Mouse (Mus musculus): Measurements from ENCODE around the gene Trmt44. TPM values are rescaled to one million over a fixed set of nuclear protein-coding genes. Genes with fewer than 3 reads are reported as not detected.

Trmt44 gene
- total RNA-seq (2014; rRNA removed): 2.1 and 3.2 TPM in 2 replicates
- polyA plus RNA-seq (2012; rRNA removed): 2.2 and 2.6 TPM in 2 replicates

GRCm38 (mm10) chr5:35574653-35575599 is at the start of gene Trmt44:
Gene Trmt44 (minus strand): TSS chr5:35575070.
- peak; percentile 70; the same call in 1 of the 2 replicates for TF ChIP-seq POLR2A (IDR thresholded peaks at IDR 0.05; ENCODE audit: extremely low read depth, insufficient read depth, low read length)
- TF ChIP-seq CTCF (IDR thresholded peaks at IDR 0.05; ENCODE audit: low read depth, low read length): no peak
- peak within 1 kb of the TSS; percentile 81 for H3K4me3 ChIP-seq (ENCODE audit: insufficient read depth, low read depth, low read length)
- 3% methylated on average over 56 of the region's 56 CpGs for WGBS
- peak within 1 kb of the TSS; percentile 79 for H3K9ac ChIP-seq (ENCODE audit: low read depth, low read length)
- H3K27ac ChIP-seq (replicated peaks; ENCODE audit: insufficient read depth, low read depth, low read length): peak within 1 kb of the TSS; percentile 72
- peaks cover 6% of the 10 kb centered on the region; the same call in 1 of the 2 replicates for H3K79me2 ChIP-seq (ENCODE audit: control insufficient read depth, insufficient read depth, low read length)
- H3K36me3 ChIP-seq (ENCODE audit: control insufficient read depth, insufficient read depth, low read length): peaks cover 16% of the 10 kb centered on the region
- H3K27me3 ChIP-seq (ENCODE audit: control insufficient read depth, insufficient read depth, low read length): no peaks in the 10 kb centered on the region
- H3K4me1 ChIP-seq (ENCODE audit: control insufficient read depth, insufficient read depth, low read length): peaks cover 5% of the 10 kb centered on the region
- DNase-seq (ENCODE audit: extremely low read depth, low read depth, low spot score): peak; percentile 84

DNA sequence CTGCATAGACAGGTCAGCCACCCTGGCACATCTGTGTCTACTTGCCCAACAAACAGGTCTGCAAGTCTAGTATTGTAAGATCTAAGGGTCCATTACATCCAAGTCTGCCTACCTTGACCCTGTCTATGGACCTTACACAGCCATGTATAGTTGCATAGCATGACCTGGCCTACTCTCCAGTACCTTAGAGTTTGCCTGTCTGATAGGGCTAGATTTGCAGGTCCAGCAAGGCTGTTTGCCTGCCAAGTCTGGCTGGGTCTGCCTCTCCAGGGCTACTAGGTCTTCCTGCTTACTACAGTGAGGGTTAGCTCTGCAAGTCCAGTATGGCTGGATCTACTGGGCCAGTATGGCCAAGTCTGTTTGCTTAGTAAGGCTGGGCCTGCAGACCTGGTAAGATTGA is 49.0 kb upstream of the Trmt44 start:
- DNase-seq (ENCODE audit: extremely low read depth, low read depth, low spot score): no peak
- Histone ChIP-seq H3K79me2 (ENCODE audit: control insufficient read depth, insufficient read depth, low read length) (no peaks in the 10 kb centered on the region), H3K4me1 (ENCODE audit: control insufficient read depth, insufficient read depth, low read length) (no peaks in the 10 kb centered on the region), H3K9ac (ENCODE audit: low read depth, low read length) (no peak overlapping the region), H3K27me3 (ENCODE audit: control insufficient read depth, insufficient read depth, low read length) (no peaks in the 10 kb centered on the region), H3K36me3 (ENCODE audit: control insufficient read depth, insufficient read depth, low read length) (no peaks in the 10 kb centered on the region), H3K4me3 (ENCODE audit: insufficient read depth, low read depth, low read length) (no peak overlapping the region), H3K27ac (replicated peaks; ENCODE audit: insufficient read depth, low read depth, low read length) (no peak overlapping the region)
- TF ChIP-seq POLR2A (IDR thresholded peaks at IDR 0.05; ENCODE audit: extremely low read depth, insufficient read depth, low read length): no peak
- TF ChIP-seq CTCF (IDR thresholded peaks at IDR 0.05; ENCODE audit: low read depth, low read length): no peak

GRCm38 (mm10) chr5:35621114-35621513 is 46.2 kb upstream of the Trmt44 start:
- Histone ChIP-seq H3K27ac (replicated peaks; ENCODE audit: insufficient read depth, low read depth, low read length) (no peak overlapping the region), H3K4me1 (ENCODE audit: control insufficient read depth, insufficient read depth, low read length) (no peaks in the 10 kb centered on the region), H3K36me3 (ENCODE audit: control insufficient read depth, insufficient read depth, low read length) (no peaks in the 10 kb centered on the region), H3K79me2 (ENCODE audit: control insufficient read depth, insufficient read depth, low read length) (no peaks in the 10 kb centered on the region), H3K4me3 (ENCODE audit: insufficient read depth, low read depth, low read length) (no peak overlapping the region), H3K27me3 (ENCODE audit: control insufficient read depth, insufficient read depth, low read length) (no peaks in the 10 kb centered on the region), H3K9ac (ENCODE audit: low read depth, low read length) (no peak overlapping the region)
- no peak for DNase-seq (ENCODE audit: extremely low read depth, low read depth, low spot score)
- 49% methylated on average over 4 of the region's 4 CpGs for WGBS
- no peak for TF ChIP-seq POLR2A (IDR thresholded peaks at IDR 0.05; ENCODE audit: extremely low read depth, insufficient read depth, low read length)
- no peak for TF ChIP-seq CTCF (IDR thresholded peaks at IDR 0.05; ENCODE audit: low read depth, low read length)

- no peak overlapping the region for H3K27ac ChIP-seq (replicated peaks; ENCODE audit: insufficient read depth, low read depth, low read length)
- no peaks in the 10 kb centered on the region for H3K79me2 ChIP-seq (ENCODE audit: control insufficient read depth, insufficient read depth, low read length)
- no peak overlapping the region for H3K4me3 ChIP-seq (ENCODE audit: insufficient read depth, low read depth, low read length)
- H3K27me3 ChIP-seq (ENCODE audit: control insufficient read depth, insufficient read depth, low read length): no peaks in the 10 kb centered on the region
- TF ChIP-seq POLR2A (IDR thresholded peaks at IDR 0.05; ENCODE audit: extremely low read depth, insufficient read depth, low read length) (no peak), CTCF (IDR thresholded peaks at IDR 0.05; ENCODE audit: low read depth, low read length) (no peak)
- no peak overlapping the region for H3K9ac ChIP-seq (ENCODE audit: low read depth, low read length)
- H3K4me1 ChIP-seq (ENCODE audit: control insufficient read depth, insufficient read depth, low read length): no peaks in the 10 kb centered on the region
- no peaks in the 10 kb centered on the region; the same call in 1 of the 2 replicates for H3K36me3 ChIP-seq (ENCODE audit: control insufficient read depth, insufficient read depth, low read length)
- WGBS: 72% methylated on average over 5 of the region's 5 CpGs
- no peak for DNase-seq (ENCODE audit: extremely low read depth, low read depth, low spot score)
Observed at GRCm38 (mm10) chr5:35616943-35617342, 42.1 kb upstream of the Trmt44 start.

GRCm38 (mm10) chr5:35612722-35613121 is 37.9 kb upstream of the Trmt44 start:
- no peak overlapping the region for H3K27ac ChIP-seq (replicated peaks; ENCODE audit: insufficient read depth, low read depth, low read length)
- H3K9ac ChIP-seq (ENCODE audit: low read depth, low read length): no peak overlapping the region
- 96% methylated on average over 8 of the region's 8 CpGs for WGBS
- no peak overlapping the region for H3K4me3 ChIP-seq (ENCODE audit: insufficient read depth, low read depth, low read length)
- TF ChIP-seq POLR2A (IDR thresholded peaks at IDR 0.05; ENCODE audit: extremely low read depth, insufficient read depth, low read length) (no peak), CTCF (IDR thresholded peaks at IDR 0.05; ENCODE audit: low read depth, low read length) (no peak)
- DNase-seq (ENCODE audit: extremely low read depth, low read depth, low spot score): no peak
- H3K79me2 ChIP-seq (ENCODE audit: control insufficient read depth, insufficient read depth, low read length): no peaks in the 10 kb centered on the region
- no peaks in the 10 kb centered on the region for H3K27me3 ChIP-seq (ENCODE audit: control insufficient read depth, insufficient read depth, low read length)
- no peaks in the 10 kb centered on the region; the same call in 1 of the 2 replicates for H3K36me3 ChIP-seq (ENCODE audit: control insufficient read depth, insufficient read depth, low read length)
- H3K4me1 ChIP-seq (ENCODE audit: control insufficient read depth, insufficient read depth, low read length): no peaks in the 10 kb centered on the region

DNA sequence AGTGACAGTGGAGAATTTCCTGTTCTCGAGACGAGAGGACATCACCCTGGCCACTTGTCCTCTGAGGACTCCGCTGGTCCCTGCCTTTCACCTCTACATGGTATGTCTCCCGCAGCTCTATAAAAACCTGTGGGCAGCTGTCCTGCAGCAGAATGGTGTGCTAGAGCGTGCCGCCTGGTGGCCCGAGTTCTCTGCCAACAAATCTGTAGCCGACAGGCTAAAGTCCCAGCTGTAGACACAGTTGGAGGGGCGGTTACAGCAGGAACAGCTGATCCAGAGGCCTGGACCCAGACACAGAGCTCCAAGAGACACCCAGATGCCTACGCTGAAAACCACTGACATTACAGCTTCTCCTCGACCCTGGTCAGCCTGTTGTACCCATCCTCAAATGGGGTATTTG is 37.0 kb upstream of the Trmt44 start:
- Histone ChIP-seq H3K4me1 (ENCODE audit: control insufficient read depth, insufficient read depth, low read length) (no peaks in the 10 kb centered on the region), H3K27ac (replicated peaks; ENCODE audit: insufficient read depth, low read depth, low read length) (no peak overlapping the region), H3K79me2 (ENCODE audit: control insufficient read depth, insufficient read depth, low read length) (no peaks in the 10 kb centered on the region), H3K27me3 (ENCODE audit: control insufficient read depth, insufficient read depth, low read length) (no peaks in the 10 kb centered on the region), H3K36me3 (ENCODE audit: control insufficient read depth, insufficient read depth, low read length) (no peaks in the 10 kb centered on the region; the same call in 1 of the 2 replicates), H3K4me3 (ENCODE audit: insufficient read depth, low read depth, low read length) (no peak overlapping the region), H3K9ac (ENCODE audit: low read depth, low read length) (no peak overlapping the region)
- TF ChIP-seq POLR2A (IDR thresholded peaks at IDR 0.05; ENCODE audit: extremely low read depth, insufficient read depth, low read length) (no peak), CTCF (IDR thresholded peaks at IDR 0.05; ENCODE audit: low read depth, low read length) (no peak)
- WGBS: 92% methylated on average over 11 of the region's 11 CpGs
- no peak for DNase-seq (ENCODE audit: extremely low read depth, low read depth, low spot score)
